Mouse (Mus musculus): ENCODE results near the gene Hexa. TPM values are rescaled to one million over a fixed set of nuclear protein-coding genes. Genes with fewer than 3 reads are reported as not detected.
A peak's percentile ranks its signal among the peaks of the same experiment; 100 is the strongest.

Gene Hexa
- 61.2 and 67.6 TPM in 2 replicates for polyA plus RNA-seq (2015; fragmentation: Nextera tagmentation; extraction: Ambion mirVana)

- Histone ChIP-seq H3K4me1 (peaks cover 32% of the 10 kb centered on the region), H3K9me3 (no peaks in the 10 kb centered on the region), H3K4me3 (peak within 1 kb of the TSS; percentile 77), H3K27ac (peak within 1 kb of the TSS; percentile 47; the same call in 1 of the 2 replicates), H3K4me2 (peak within 1 kb of the TSS; percentile 72), H3K27me3 (replicated peaks) (no peaks in the 10 kb centered on the region), H3K36me3 (replicated peaks) (no peaks in the 10 kb centered on the region), H3K9ac (peak within 1 kb of the TSS; percentile 58)
- 4% methylated on average over 55 of the region's 55 CpGs for WGBS
- ATAC-seq (replicated peaks), result peak; percentile 93
Observed at GRCm38 (mm10) chr9:59539441-59540137, at the start of gene Hexa, which contains the start of gene Tmem202. Gene Hexa (plus strand): TSS chr9:59539540. Gene Tmem202 (minus strand): TSS chr9:59539847.

GRCm38 (mm10) chr9:59508146-59508545 lies 31.2 kb upstream of the Hexa start:
- Histone ChIP-seq H3K9me3 (no peaks in the 10 kb centered on the region), H3K27me3 (replicated peaks) (no peaks in the 10 kb centered on the region), H3K9ac (no peak overlapping the region), H3K36me3 (replicated peaks) (no peaks in the 10 kb centered on the region), H3K4me3 (no peak overlapping the region), H3K4me2 (no peak overlapping the region), H3K27ac (no peak overlapping the region), H3K4me1 (no peaks in the 10 kb centered on the region)
- ATAC-seq (replicated peaks), result no peak
- 63% methylated on average over 1 of the region's 1 CpGs for WGBS

- WGBS, result 61% methylated on average over 4 of the region's 4 CpGs
- Histone ChIP-seq H3K27ac (no peak overlapping the region), H3K27me3 (replicated peaks) (no peaks in the 10 kb centered on the region), H3K9ac (no peak overlapping the region), H3K4me1 (no peaks in the 10 kb centered on the region), H3K9me3 (no peaks in the 10 kb centered on the region), H3K4me2 (no peak overlapping the region), H3K36me3 (replicated peaks) (no peaks in the 10 kb centered on the region), H3K4me3 (no peak overlapping the region)
- ATAC-seq (replicated peaks), result no peak
Observed at GRCm38 (mm10) chr9:59512381-59512780, 27.0 kb upstream of the Hexa start.

- Histone ChIP-seq H3K9me3 (no peaks in the 10 kb centered on the region), H3K27ac (no peak overlapping the region), H3K27me3 (replicated peaks) (no peaks in the 10 kb centered on the region), H3K9ac (no peak overlapping the region), H3K4me3 (no peak overlapping the region), H3K36me3 (replicated peaks) (no peaks in the 10 kb centered on the region), H3K4me2 (no peak overlapping the region), H3K4me1 (no peaks in the 10 kb centered on the region)
- no peak for ATAC-seq (replicated peaks)
- 69% methylated on average over 3 of the region's 3 CpGs for WGBS
Observed at GRCm38 (mm10) chr9:59515069-59515468, 24.3 kb upstream of the Hexa start.

- no peaks in the 10 kb centered on the region for H3K36me3 ChIP-seq (replicated peaks)
- H3K27ac ChIP-seq, result no peak overlapping the region
- H3K4me2 ChIP-seq, result no peak overlapping the region
- no peak overlapping the region for H3K4me3 ChIP-seq
- H3K9me3 ChIP-seq, result no peaks in the 10 kb centered on the region
- H3K9ac ChIP-seq, result no peak overlapping the region
- no peaks in the 10 kb centered on the region for H3K4me1 ChIP-seq
- ATAC-seq (replicated peaks), result no peak
- H3K27me3 ChIP-seq (replicated peaks), result no peaks in the 10 kb centered on the region
- WGBS, result 56% methylated on average over 7 of the region's 7 CpGs
Observed at GRCm38 (mm10) chr9:59517127-59517526, 22.2 kb upstream of the Hexa start.

- H3K4me3 ChIP-seq, result no peak overlapping the region
- H3K9me3 ChIP-seq, result no peaks in the 10 kb centered on the region
- 83% methylated on average over 5 of the region's 5 CpGs for WGBS
- H3K27ac ChIP-seq, result no peak overlapping the region
- H3K36me3 ChIP-seq (replicated peaks), result no peaks in the 10 kb centered on the region
- no peaks in the 10 kb centered on the region for H3K4me1 ChIP-seq
- no peak for ATAC-seq (replicated peaks)
- no peak overlapping the region for H3K4me2 ChIP-seq
- no peaks in the 10 kb centered on the region for H3K27me3 ChIP-seq (replicated peaks)
- H3K9ac ChIP-seq, result no peak overlapping the region
Observed at GRCm38 (mm10) chr9:59518976-59519375, 20.4 kb upstream of the Hexa start.

- Histone ChIP-seq H3K4me3 (no peak overlapping the region), H3K9ac (no peak overlapping the region), H3K27me3 (replicated peaks) (no peaks in the 10 kb centered on the region), H3K27ac (no peak overlapping the region), H3K4me1 (no peaks in the 10 kb centered on the region), H3K4me2 (no peak overlapping the region), H3K9me3 (no peaks in the 10 kb centered on the region), H3K36me3 (replicated peaks) (no peaks in the 10 kb centered on the region)
- ATAC-seq (replicated peaks), result no peak
- 71% methylated on average over 2 of the region's 2 CpGs for WGBS
Observed at GRCm38 (mm10) chr9:59519396-59519795, 19.9 kb upstream of the Hexa start.

GRCm38 (mm10) chr9:59522906-59523305 lies 16.4 kb upstream of the Hexa start:
- Histone ChIP-seq H3K36me3 (replicated peaks) (no peaks in the 10 kb centered on the region), H3K4me3 (no peak overlapping the region), H3K27me3 (replicated peaks) (no peaks in the 10 kb centered on the region), H3K9me3 (no peaks in the 10 kb centered on the region), H3K4me1 (no peaks in the 10 kb centered on the region), H3K27ac (no peak overlapping the region), H3K4me2 (no peak overlapping the region), H3K9ac (no peak overlapping the region)
- 66% methylated on average over 4 of the region's 4 CpGs for WGBS
- ATAC-seq (replicated peaks), result no peak

GRCm38 (mm10) chr9:59526727-59527126 lies 12.6 kb upstream of the Hexa start:
- no peaks in the 10 kb centered on the region for H3K27me3 ChIP-seq (replicated peaks)
- H3K27ac ChIP-seq, result no peak overlapping the region
- no peak overlapping the region for H3K4me2 ChIP-seq
- H3K9me3 ChIP-seq, result no peaks in the 10 kb centered on the region
- no peak overlapping the region for H3K9ac ChIP-seq
- WGBS, result 87% methylated on average over 6 of the region's 6 CpGs
- no peaks in the 10 kb centered on the region for H3K4me1 ChIP-seq
- H3K4me3 ChIP-seq, result no peak overlapping the region
- H3K36me3 ChIP-seq (replicated peaks), result no peaks in the 10 kb centered on the region
- no peak for ATAC-seq (replicated peaks)

GRCm38 (mm10) chr9:59527580-59527979 lies 11.8 kb upstream of the Hexa start:
- no peaks in the 10 kb centered on the region for H3K36me3 ChIP-seq (replicated peaks)
- H3K27me3 ChIP-seq (replicated peaks), result no peaks in the 10 kb centered on the region
- ATAC-seq (replicated peaks), result no peak

GRCm38 (mm10) chr9:59528274-59528673 lies 11.1 kb upstream of the Hexa start:
- Histone ChIP-seq H3K4me1 (no peaks in the 10 kb centered on the region), H3K9ac (no peak overlapping the region), H3K27me3 (replicated peaks) (no peaks in the 10 kb centered on the region), H3K4me3 (no peak overlapping the region), H3K9me3 (no peaks in the 10 kb centered on the region), H3K27ac (no peak overlapping the region), H3K36me3 (replicated peaks) (no peaks in the 10 kb centered on the region), H3K4me2 (no peak overlapping the region)
- ATAC-seq (replicated peaks), result no peak
- WGBS, result 88% methylated on average over 2 of the region's 2 CpGs

More at GRCm38 (mm10) chr9:59527580-59527979, 11.8 kb upstream of the Hexa start:
- Histone ChIP-seq H3K9ac (no peak overlapping the region), H3K4me1 (no peaks in the 10 kb centered on the region), H3K4me3 (no peak overlapping the region), H3K27ac (no peak overlapping the region), H3K4me2 (no peak overlapping the region), H3K9me3 (no peaks in the 10 kb centered on the region)
- 85% methylated on average over 3 of the region's 3 CpGs for WGBS

GRCm38 (mm10) chr9:59531645-59532044 lies 7.7 kb upstream of the Hexa start:
- Histone ChIP-seq H3K4me3 (no peak overlapping the region), H3K9me3 (no peaks in the 10 kb centered on the region), H3K27me3 (replicated peaks) (no peaks in the 10 kb centered on the region), H3K4me1 (no peaks in the 10 kb centered on the region), H3K4me2 (no peak overlapping the region), H3K36me3 (replicated peaks) (no peaks in the 10 kb centered on the region), H3K27ac (no peak overlapping the region), H3K9ac (no peak overlapping the region)
- no peak for ATAC-seq (replicated peaks)
- WGBS, result 15% methylated on average over 5 of the region's 5 CpGs

- 73% methylated on average over 2 of the region's 2 CpGs for WGBS
- ATAC-seq (replicated peaks), result no peak
Observed at GRCm38 (mm10) chr9:59533422-59533821, 5.9 kb upstream of the Hexa start.

More at GRCm38 (mm10) chr9:59533422-59533821, 5.9 kb upstream of the Hexa start:
- H3K36me3 ChIP-seq (replicated peaks), result no peaks in the 10 kb centered on the region
- no peak overlapping the region for H3K9ac ChIP-seq
- no peaks in the 10 kb centered on the region for H3K9me3 ChIP-seq
- H3K4me2 ChIP-seq, result no peak overlapping the region
- H3K27ac ChIP-seq, result no peak overlapping the region
- no peak overlapping the region for H3K4me3 ChIP-seq
- H3K27me3 ChIP-seq (replicated peaks), result no peaks in the 10 kb centered on the region
- no peaks in the 10 kb centered on the region for H3K4me1 ChIP-seq
